Mouse (Mus musculus) midbrain, embryonic 14.5 days (tissue): Measurements from ENCODE around the gene Kdm6b. TPM values are rescaled to one million over a fixed set of nuclear protein-coding genes. Genes with fewer than 3 reads are reported as not detected.

Experiments used
- ATAC-seq: fragments of 200-750 bp; cut with Nextera tagmentation; 2 replicates; pipeline ENCODE4 v1.8.0; 2017; ENCODE audit warnings: moderate number of reproducible peaks, moderate library complexity; ENCODE audit not compliant: low FRiP score, low TSS enrichment
- DNase-seq: peaks from one replicate; pipeline ENCODE4 v3.0.0-alpha.2; 2015
- H3K27ac ChIP-seq: fragments of 300-500 bp; sonication (generic); replicated peaks from 2 replicates; pipeline ENCODE4 v1.5.1; 2014; ENCODE audit warnings: mild to moderate bottlenecking, low read depth, low read length, moderate library complexity
- H3K27me3 ChIP-seq: fragments of 300-500 bp; sonication (generic); 2 replicates; pipeline ENCODE4 v1.6.1; 2014; ENCODE audit warnings: low read length, control low read depth, mixed read lengths; ENCODE audit not compliant: control insufficient read depth, insufficient read depth
- H3K36me3 ChIP-seq: fragments of 300-500 bp; sonication (generic); 2 replicates; pipeline ENCODE4 v1.6.1; 2014; ENCODE audit warnings: low read length, control low read depth; ENCODE audit not compliant: control insufficient read depth, insufficient read depth
- H3K4me1 ChIP-seq: fragments of 300-500 bp; sonication (generic); 2 replicates; pipeline ENCODE4 v1.6.1; 2014; ENCODE audit warnings: mild to moderate bottlenecking, antibody characterized with exemption, low read length, control low read depth; ENCODE audit not compliant: control insufficient read depth, insufficient read depth
- H3K4me2 ChIP-seq: fragments of 300-500 bp; sonication (generic); 2 replicates; pipeline ENCODE4 v1.6.1; 2014; ENCODE audit warnings: mild to moderate bottlenecking, low read length, moderate library complexity
- H3K4me3 ChIP-seq: fragments of 300-500 bp; sonication (generic); replicated peaks from 2 replicates; pipeline ENCODE4 v1.5.1; 2014; ENCODE audit warnings: low read depth, low read length
- H3K9ac ChIP-seq: fragments of 300-500 bp; sonication (generic); replicated peaks from 2 replicates; pipeline ENCODE4 v1.6.1; 2014; ENCODE audit warnings: mild to moderate bottlenecking, low read length, moderate library complexity
- H3K9me3 ChIP-seq: fragments of 300-500 bp; sonication (generic); 2 replicates; pipeline ENCODE4 v1.6.1; 2016; ENCODE audit warnings: low read length, control low read depth, mixed read lengths; ENCODE audit not compliant: control insufficient read depth
- WGBS: fragments of 180-500 bp; shearing (Covaris S2); extraction: QIAGEN DNeasy Blood & Tissue Kit; methylation state at CpG from one replicate; pipeline ENCODE4 v1.1.7; 2014; 5-methylcytosine and 5-hydroxymethylcytosine counted together
- polyA plus RNA-seq: library from polyadenylated mRNA; unstranded; fragments of >200 nt; fragmentation: Nextera tagmentation; extraction: Ambion mirVana; gene quantifications from 2 replicates; pipeline ENCODE4 v1.2.1, GENCODE M21; 2014

Gene Kdm6b
- polyA plus RNA-seq, 1 experiment from 2014 or later = 41.2 TPM

- peak overlapping the region; percentile 100; the same call in 1 of the 2 replicates for H3K9ac ChIP-seq
- H3K9me3 ChIP-seq = no peaks in the 10 kb centered on the region
- H3K27ac ChIP-seq = peak overlapping the region; percentile 100; the same call in 1 of the 2 replicates
- peaks cover 50% of the 10 kb centered on the region for H3K36me3 ChIP-seq
- H3K4me2 ChIP-seq = peak overlapping the region; percentile 96
- ATAC-seq (no peak), DNase-seq (no peak)
- no peaks in the 10 kb centered on the region for H3K27me3 ChIP-seq
- no peak overlapping the region for H3K4me3 ChIP-seq
- WGBS = 54% methylated on average over 8 of the region's 8 CpGs
- peaks cover 27% of the 10 kb centered on the region for H3K4me1 ChIP-seq
Measured at GRCm38 (mm10) chr11:69364376-69364775, 49.1 kb downstream of the Kdm6b start.

- H3K9ac ChIP-seq = no peak overlapping the region
- H3K36me3 ChIP-seq = peaks cover 69% of the 10 kb centered on the region
- no peak overlapping the region for H3K27ac ChIP-seq
- WGBS = 94% methylated on average over 2 of the region's 2 CpGs
- ATAC-seq (no peak), DNase-seq (no peak)
- peaks cover 23% of the 10 kb centered on the region for H3K4me1 ChIP-seq
- no peaks in the 10 kb centered on the region for H3K9me3 ChIP-seq
- no peaks in the 10 kb centered on the region for H3K27me3 ChIP-seq
- H3K4me3 ChIP-seq = no peak overlapping the region
- no peak overlapping the region for H3K4me2 ChIP-seq
Measured at GRCm38 (mm10) chr11:69362479-69362878, 51.0 kb downstream of the Kdm6b start.

- Histone ChIP-seq H3K4me2 (no peak overlapping the region), H3K9ac (no peak overlapping the region), H3K36me3 (peaks cover 73% of the 10 kb centered on the region), H3K4me1 (peaks cover 23% of the 10 kb centered on the region), H3K27ac (no peak overlapping the region), H3K27me3 (no peaks in the 10 kb centered on the region), H3K4me3 (no peak overlapping the region), H3K9me3 (no peaks in the 10 kb centered on the region)
- 73% methylated on average over 7 of the region's 7 CpGs for WGBS
- DNase-seq = no peak
- no peak for ATAC-seq
Measured at GRCm38 (mm10) chr11:69362021-69362420, 51.5 kb downstream of the Kdm6b start.

- WGBS = 95% methylated on average over 12 of the region's 12 CpGs
- Histone ChIP-seq H3K4me3 (no peak overlapping the region), H3K4me2 (no peak overlapping the region), H3K4me1 (no peaks in the 10 kb centered on the region), H3K9ac (no peak overlapping the region), H3K27ac (no peak overlapping the region), H3K27me3 (no peaks in the 10 kb centered on the region), H3K9me3 (no peaks in the 10 kb centered on the region), H3K36me3 (peaks cover 99% of the 10 kb centered on the region)
- ATAC-seq = no peak
- DNase-seq = no peak
Measured at GRCm38 (mm10) chr11:69357690-69358089, 55.8 kb downstream of the Kdm6b start.

GRCm38 (mm10) chr11:69356544-69356943 lies 56.9 kb downstream of the Kdm6b start:
- Histone ChIP-seq H3K4me1 (no peaks in the 10 kb centered on the region), H3K4me2 (no peak overlapping the region), H3K9me3 (no peaks in the 10 kb centered on the region), H3K36me3 (peaks cover 99% of the 10 kb centered on the region), H3K27ac (no peak overlapping the region), H3K4me3 (no peak overlapping the region), H3K27me3 (no peaks in the 10 kb centered on the region), H3K9ac (no peak overlapping the region)
- ATAC-seq = no peak
- 94% methylated on average over 5 of the region's 5 CpGs for WGBS
- DNase-seq = no peak

Other genes starting within 250 kb of the Kdm6b start
- gene Alox8, start 215.8 kb downstream of the Kdm6b start, polyA plus RNA-seq = 0.17 and 0.26 TPM in 2 replicates
- 0.37 and 0.49 TPM in 2 replicates for gene Gucy2e, start 176.6 kb downstream of the Kdm6b start, polyA plus RNA-seq
- 14.9 and 18.6 TPM in 2 replicates for gene Cntrob, start 89.9 kb downstream of the Kdm6b start, polyA plus RNA-seq
- gene Trappc1, start 89.7 kb downstream of the Kdm6b start, polyA plus RNA-seq = 189 and 220 TPM in 2 replicates
- gene Kcnab3, start 87.4 kb downstream of the Kdm6b start, polyA plus RNA-seq = 4.1 and 4.3 TPM in 2 replicates
- gene Rnf227, start 73.2 kb downstream of the Kdm6b start, polyA plus RNA-seq = 222 and 270 TPM in 2 replicates
- gene Chd3, start 44.3 kb downstream of the Kdm6b start, polyA plus RNA-seq = 77.5 and 80.8 TPM in 2 replicates
- 97.6 and 123 TPM in 2 replicates for gene Naa38, start 18.2 kb downstream of the Kdm6b start, polyA plus RNA-seq
- gene Cyb5d1, start 18.0 kb downstream of the Kdm6b start, polyA plus RNA-seq = 17.0 and 24.8 TPM in 2 replicates
- gene Tmem88, start 15.4 kb downstream of the Kdm6b start, polyA plus RNA-seq = 2.6 and 4.9 TPM in 2 replicates
- gene Dnah2, start 135.4 kb upstream of the Kdm6b start, polyA plus RNA-seq = 4.8 and 5.7 TPM in 2 replicates
- 40.7 and 109 TPM in 2 replicates for gene Efnb3, start 146.5 kb upstream of the Kdm6b start, polyA plus RNA-seq
- gene Wrap53, start 166.6 kb upstream of the Kdm6b start, polyA plus RNA-seq = 22.5 and 22.7 TPM in 2 replicates
- gene Trp53, start 166.7 kb upstream of the Kdm6b start, polyA plus RNA-seq = 66.1 and 69.2 TPM in 2 replicates
- gene Atp1b2, start 192.3 kb upstream of the Kdm6b start, polyA plus RNA-seq = 46.5 and 46.7 TPM in 2 replicates
- gene Shbg, start 204.2 kb upstream of the Kdm6b start, polyA plus RNA-seq = not detected in 2 replicates
- 21.6 and 22.5 TPM in 2 replicates for gene Sat2, start 208.3 kb upstream of the Kdm6b start, polyA plus RNA-seq
- 35.9 and 38.4 TPM in 2 replicates for gene Fxr2, start 219.3 kb upstream of the Kdm6b start, polyA plus RNA-seq
- not detected in 2 replicates for gene Sox15, start 241.6 kb upstream of the Kdm6b start, polyA plus RNA-seq
- 64.0 and 108 TPM in 2 replicates for gene Mpdu1, start 249.0 kb upstream of the Kdm6b start, polyA plus RNA-seq